Mouse (Mus musculus): ENCODE results near the gene Gna15. TPM values are rescaled to one million over a fixed set of nuclear protein-coding genes. Genes with fewer than 3 reads are reported as not detected.

Gna15 gene
- polyA plus RNA-seq, 1 experiment from 2014 or later: 1.4 TPM

- 2% methylated on average over 33 of the region's 33 CpGs for WGBS
These were observed 59.4 kb downstream of the Gna15 start for GRCm38 (mm10) chr10:81464405-81465264.

GRCm38 (mm10) chr10:81463531-81463930 lies 60.5 kb downstream of the Gna15 start:
- Histone ChIP-seq H3K27me3 (peaks cover 100% of the 10 kb centered on the region), H3K27ac (no peak overlapping the region), H3K4me3 (replicated peaks) (no peak overlapping the region), H3K36me3 (no peaks in the 10 kb centered on the region), H3K4me1 (replicated peaks) (peaks cover 11% of the 10 kb centered on the region), H3K9me3 (no peaks in the 10 kb centered on the region), H3K4me2 (no peak overlapping the region; the same call in 1 of the 2 replicates), H3K9ac (replicated peaks) (no peak overlapping the region)
- WGBS: 73% methylated on average over 4 of the region's 4 CpGs
- no peak for ATAC-seq (ENCODE audit: insufficient number of reproducible peaks, insufficient read depth, low FRiP score, low TSS enrichment, low read depth)

More at GRCm38 (mm10) chr10:81464405-81465264, 59.4 kb downstream of the Gna15 start:
- peak overlapping the region; percentile 37 for H3K4me3 ChIP-seq (replicated peaks)
- H3K9ac ChIP-seq (replicated peaks): peak overlapping the region; percentile 31; the same call in 1 of the 2 replicates
- no peaks in the 10 kb centered on the region for H3K9me3 ChIP-seq
- H3K4me2 ChIP-seq: peak overlapping the region; percentile 58
- peak; percentile 72 for ATAC-seq (ENCODE audit: insufficient number of reproducible peaks, insufficient read depth, low FRiP score, low TSS enrichment, low read depth)
- H3K27ac ChIP-seq: no peak overlapping the region
- peaks cover 9% of the 10 kb centered on the region for H3K4me1 ChIP-seq (replicated peaks)
- H3K27me3 ChIP-seq: peaks cover 99% of the 10 kb centered on the region
- H3K36me3 ChIP-seq: no peaks in the 10 kb centered on the region

- Histone ChIP-seq H3K36me3 (no peaks in the 10 kb centered on the region), H3K4me1 (replicated peaks) (peaks cover 11% of the 10 kb centered on the region), H3K27ac (no peak overlapping the region), H3K9me3 (no peaks in the 10 kb centered on the region), H3K4me2 (no peak overlapping the region), H3K4me3 (replicated peaks) (no peak overlapping the region), H3K9ac (replicated peaks) (no peak overlapping the region), H3K27me3 (peaks cover 99% of the 10 kb centered on the region)
- WGBS: 75% methylated on average over 7 of the region's 7 CpGs
- ATAC-seq (ENCODE audit: insufficient number of reproducible peaks, insufficient read depth, low FRiP score, low TSS enrichment, low read depth): no peak
These were observed 61.1 kb downstream of the Gna15 start for GRCm38 (mm10) chr10:81462917-81463316.

- Histone ChIP-seq H3K4me3 (replicated peaks) (peak overlapping the region; percentile 13; the same call in 1 of the 2 replicates), H3K9me3 (no peaks in the 10 kb centered on the region), H3K9ac (replicated peaks) (no peak overlapping the region), H3K27ac (no peak overlapping the region), H3K36me3 (no peaks in the 10 kb centered on the region), H3K4me2 (no peak overlapping the region), H3K27me3 (peaks cover 99% of the 10 kb centered on the region), H3K4me1 (replicated peaks) (peaks cover 11% of the 10 kb centered on the region)
- WGBS: 42% methylated on average over 7 of the region's 7 CpGs
- ATAC-seq (ENCODE audit: insufficient number of reproducible peaks, insufficient read depth, low FRiP score, low TSS enrichment, low read depth): no peak
These were observed 61.6 kb downstream of the Gna15 start for GRCm38 (mm10) chr10:81462415-81462804.

- Histone ChIP-seq H3K36me3 (no peaks in the 10 kb centered on the region), H3K4me1 (replicated peaks) (peaks cover 11% of the 10 kb centered on the region), H3K9ac (replicated peaks) (no peak overlapping the region), H3K27ac (no peak overlapping the region), H3K9me3 (no peaks in the 10 kb centered on the region), H3K4me2 (no peak overlapping the region), H3K27me3 (peaks cover 99% of the 10 kb centered on the region), H3K4me3 (replicated peaks) (peak overlapping the region; percentile 13; the same call in 1 of the 2 replicates)
- 6% methylated on average over 16 of the region's 16 CpGs for WGBS
- no peak for ATAC-seq (ENCODE audit: insufficient number of reproducible peaks, insufficient read depth, low FRiP score, low TSS enrichment, low read depth)
These were observed 62.2 kb downstream of the Gna15 start for GRCm38 (mm10) chr10:81461673-81462414.

- H3K4me3 ChIP-seq (replicated peaks): no peak overlapping the region
- peaks cover 11% of the 10 kb centered on the region for H3K4me1 ChIP-seq (replicated peaks)
- H3K36me3 ChIP-seq: no peaks in the 10 kb centered on the region
- no peak overlapping the region for H3K9ac ChIP-seq (replicated peaks)
- H3K9me3 ChIP-seq: no peaks in the 10 kb centered on the region
- H3K27me3 ChIP-seq: peaks cover 99% of the 10 kb centered on the region
- no peak overlapping the region for H3K4me2 ChIP-seq
- WGBS: 38% methylated on average over 11 of the region's 11 CpGs
- no peak overlapping the region for H3K27ac ChIP-seq
- ATAC-seq (ENCODE audit: insufficient number of reproducible peaks, insufficient read depth, low FRiP score, low TSS enrichment, low read depth): no peak
These were observed 63.1 kb downstream of the Gna15 start for GRCm38 (mm10) chr10:81460951-81461350.

- H3K9ac ChIP-seq (replicated peaks): no peak overlapping the region
- no peaks in the 10 kb centered on the region for H3K9me3 ChIP-seq
- no peaks in the 10 kb centered on the region for H3K36me3 ChIP-seq
- no peak overlapping the region for H3K4me2 ChIP-seq
- H3K27ac ChIP-seq: no peak overlapping the region
- peaks cover 99% of the 10 kb centered on the region for H3K27me3 ChIP-seq
- H3K4me1 ChIP-seq (replicated peaks): peaks cover 11% of the 10 kb centered on the region
- no peak overlapping the region for H3K4me3 ChIP-seq (replicated peaks)
- WGBS: 28% methylated on average over 20 of the region's 20 CpGs
- ATAC-seq (ENCODE audit: insufficient number of reproducible peaks, insufficient read depth, low FRiP score, low TSS enrichment, low read depth): no peak
These were observed 63.6 kb downstream of the Gna15 start for GRCm38 (mm10) chr10:81460471-81460870.

GRCm38 (mm10) chr10:81459399-81459798 lies 64.6 kb downstream of the Gna15 start:
- no peak overlapping the region for H3K9ac ChIP-seq (replicated peaks)
- no peak overlapping the region for H3K4me2 ChIP-seq
- no peaks in the 10 kb centered on the region for H3K9me3 ChIP-seq
- ATAC-seq (ENCODE audit: insufficient number of reproducible peaks, insufficient read depth, low FRiP score, low TSS enrichment, low read depth): no peak
- peaks cover 7% of the 10 kb centered on the region for H3K4me1 ChIP-seq (replicated peaks)
- H3K27ac ChIP-seq: no peak overlapping the region
- no peak overlapping the region for H3K4me3 ChIP-seq (replicated peaks)
- H3K36me3 ChIP-seq: no peaks in the 10 kb centered on the region
- peaks cover 99% of the 10 kb centered on the region for H3K27me3 ChIP-seq
- WGBS: 64% methylated on average over 21 of the region's 21 CpGs

- Histone ChIP-seq H3K4me3 (replicated peaks) (no peak overlapping the region), H3K4me1 (replicated peaks) (0 out of 2 replicates have a peak, but pooled peaks cover 3% of the 10 kb centered on the region), H3K36me3 (no peaks in the 10 kb centered on the region), H3K4me2 (no peak overlapping the region), H3K9me3 (no peaks in the 10 kb centered on the region), H3K27me3 (peaks cover 99% of the 10 kb centered on the region), H3K9ac (replicated peaks) (no peak overlapping the region), H3K27ac (no peak overlapping the region)
- ATAC-seq (ENCODE audit: insufficient number of reproducible peaks, insufficient read depth, low FRiP score, low TSS enrichment, low read depth): no peak
- WGBS: 83% methylated on average over 6 of the region's 6 CpGs
These were observed 65.8 kb downstream of the Gna15 start for GRCm38 (mm10) chr10:81458267-81458666.

GRCm38 (mm10) chr10:81457624-81458023 lies 66.4 kb downstream of the Gna15 start:
- no peak overlapping the region for H3K4me3 ChIP-seq (replicated peaks)
- no peaks in the 10 kb centered on the region for H3K36me3 ChIP-seq
- peaks cover 6% of the 10 kb centered on the region for H3K4me1 ChIP-seq (replicated peaks)
- WGBS: 84% methylated on average over 8 of the region's 8 CpGs
- no peak overlapping the region for H3K4me2 ChIP-seq
- H3K9ac ChIP-seq (replicated peaks): no peak overlapping the region
- no peak for ATAC-seq (ENCODE audit: insufficient number of reproducible peaks, insufficient read depth, low FRiP score, low TSS enrichment, low read depth)
- H3K27me3 ChIP-seq: peaks cover 99% of the 10 kb centered on the region
- H3K27ac ChIP-seq: no peak overlapping the region
- no peaks in the 10 kb centered on the region for H3K9me3 ChIP-seq

GRCm38 (mm10) chr10:81456983-81457563 lies 67.0 kb downstream of the Gna15 start:
- ATAC-seq (ENCODE audit: insufficient number of reproducible peaks, insufficient read depth, low FRiP score, low TSS enrichment, low read depth): no peak
- 48% methylated on average over 12 of the region's 12 CpGs for WGBS
- H3K9ac ChIP-seq (replicated peaks): no peak overlapping the region
- H3K4me1 ChIP-seq (replicated peaks): peaks cover 6% of the 10 kb centered on the region
- no peak overlapping the region for H3K4me3 ChIP-seq (replicated peaks)
- peaks cover 99% of the 10 kb centered on the region for H3K27me3 ChIP-seq
- no peak overlapping the region for H3K27ac ChIP-seq
- no peaks in the 10 kb centered on the region for H3K9me3 ChIP-seq
- no peaks in the 10 kb centered on the region for H3K36me3 ChIP-seq
- no peak overlapping the region for H3K4me2 ChIP-seq

Data from limb, embryonic 12.5 days (tissue).